Mouse (Mus musculus) neutrophil, adult 59 days (primary cell): ENCODE data around the gene Olfr1200. TPM values are rescaled to one million over a fixed set of nuclear protein-coding genes. Genes with fewer than 3 reads are reported as not detected.

ENCODE experiments used
- total RNA-seq, 2 experiments: library from RNA; stranded (reverse); gene quantifications; 1 replicate in 1 of 2; 2 replicates in 1 of 2; pipeline ENCODE4 v1.2.4; 2023

The Olfr1200 gene
- total RNA-seq, result not detected

GRCm38 (mm10) chr2:88770388-88770787 lies at the start of gene Olfr1200:
TSS of gene Olfr1200 (minus strand) at chr2:88770488.

GRCm38 (mm10) chr2:88814196-88814595 lies 43.9 kb upstream of the Olfr1200 start, which contains the start of gene Olfr1202:
TSS of gene Olfr1202 (plus strand) at chr2:88814496.

GRCm38 (mm10) chr2:88792736-88793135 lies 22.4 kb upstream of the Olfr1200 start, which contains the start of gene Olfr1201:
TSS of gene Olfr1201 (plus strand) at chr2:88793036.

GRCm38 (mm10) chr2:88760369-88760768 lies 9.9 kb downstream of the Olfr1200 start, which contains the start of gene Olfr1199:
TSS of gene Olfr1199 (minus strand) at chr2:88760469.

GRCm38 (mm10) chr2:88751270-88751669 lies 19.0 kb downstream of the Olfr1200 start, which contains the start of gene Olfr1198:
TSS of gene Olfr1198 (minus strand) at chr2:88751370.

GRCm38 (mm10) chr2:88732266-88732665 lies 38.0 kb downstream of the Olfr1200 start, which contains the start of gene Olfr1197:
TSS of gene Olfr1197 (minus strand) at chr2:88732366.

Other genes with a start within 250 kb of the Olfr1200 start
- gene Olfr1188, start 213.6 kb downstream of the Olfr1200 start, total RNA-seq, result not detected
- not detected for gene Olfr1189, start 184.0 kb downstream of the Olfr1200 start, total RNA-seq
- under 1 TPM in 1 of 2 experiments, not detected in 1; 0.09 TPM for gene Olfr1191-ps1, start 129.9 kb downstream of the Olfr1200 start, total RNA-seq
- gene Olfr1192-ps1, start 122.0 kb downstream of the Olfr1200 start, total RNA-seq, result not detected
- gene Olfr1193, start 94.9 kb downstream of the Olfr1200 start, total RNA-seq, result not detected
- not detected for gene Olfr1195, start 81.3 kb downstream of the Olfr1200 start, total RNA-seq
- gene Olfr1196, start 65.9 kb downstream of the Olfr1200 start, total RNA-seq, result not detected
- not detected for gene Olfr1197, start 38.1 kb downstream of the Olfr1200 start, total RNA-seq
- gene Olfr1198, start 19.1 kb downstream of the Olfr1200 start, total RNA-seq, result not detected
- not detected for gene Olfr1199, start 10.0 kb downstream of the Olfr1200 start, total RNA-seq
- gene Olfr1201, start 22.5 kb upstream of the Olfr1200 start, total RNA-seq, result not detected
- not detected for gene Olfr1202, start 44.0 kb upstream of the Olfr1200 start, total RNA-seq
- not detected for gene Olfr1205, start 59.2 kb upstream of the Olfr1200 start, total RNA-seq
- not detected for gene Olfr1204, start 78.8 kb upstream of the Olfr1200 start, total RNA-seq
- gene Olfr1206, start 92.7 kb upstream of the Olfr1200 start, total RNA-seq, result not detected
- gene Olfr1208, start 131.8 kb upstream of the Olfr1200 start, total RNA-seq, result not detected
- not detected for gene Olfr1209, start 144.7 kb upstream of the Olfr1200 start, total RNA-seq
- not detected for gene Olfr1211, start 167.6 kb upstream of the Olfr1200 start, total RNA-seq
- gene Olfr1212, start 183.5 kb upstream of the Olfr1200 start, total RNA-seq, result not detected
- not detected for gene Gm13762, start 209.8 kb upstream of the Olfr1200 start, total RNA-seq
- gene Olfr1214, start 222.2 kb upstream of the Olfr1200 start, total RNA-seq, result not detected
- gene Olfr1215, start 236.5 kb upstream of the Olfr1200 start, total RNA-seq, result not detected
- gene Olfr1216, start 247.9 kb upstream of the Olfr1200 start, total RNA-seq, result not detected